Mouse (Mus musculus): Measurements from ENCODE around the gene Fars2. TPM values are rescaled to one million over a fixed set of nuclear protein-coding genes. Genes with fewer than 3 reads are reported as not detected.

The Fars2 gene
- polyA plus RNA-seq, 1 experiment from 2014 or later: 31.0 TPM

- Histone ChIP-seq H3K27ac (no peak overlapping the region), H3K4me3 (no peak overlapping the region), H3K27me3 (ENCODE audit: insufficient read depth, poor library complexity, severe bottlenecking) (no peaks in the 10 kb centered on the region), H3K4me1 (replicated peaks) (peaks cover 22% of the 10 kb centered on the region), H3K9me3 (no peaks in the 10 kb centered on the region), H3K36me3 (no peaks in the 10 kb centered on the region)
- no peak for DNase-seq (ENCODE audit: low spot score)
- 87% methylated on average over 8 of the region's 8 CpGs for WGBS
These were observed 416.8 kb downstream of the Fars2 start for GRCm38 (mm10) chr13:36533966-36534540.

GRCm38 (mm10) chr13:36537580-36537979, 420.4 kb downstream of the Fars2 start:
- 65% methylated on average over 3 of the region's 3 CpGs for WGBS
- no peak for DNase-seq (ENCODE audit: low spot score)
- H3K27ac ChIP-seq: no peak overlapping the region

GRCm38 (mm10) chr13:36538385-36538784, 421.2 kb downstream of the Fars2 start:
- no peaks in the 10 kb centered on the region for H3K9me3 ChIP-seq
- WGBS: 50% methylated on average over 2 of the region's 2 CpGs
- H3K27ac ChIP-seq: peak overlapping the region; percentile 71
- no peaks in the 10 kb centered on the region for H3K27me3 ChIP-seq (ENCODE audit: insufficient read depth, poor library complexity, severe bottlenecking)
- peaks cover 41% of the 10 kb centered on the region for H3K4me1 ChIP-seq (replicated peaks)
- H3K36me3 ChIP-seq: no peaks in the 10 kb centered on the region
- H3K4me3 ChIP-seq: no peak overlapping the region
- no peak for DNase-seq (ENCODE audit: low spot score)

More at GRCm38 (mm10) chr13:36537580-36537979, 420.4 kb downstream of the Fars2 start:
- no peaks in the 10 kb centered on the region for H3K27me3 ChIP-seq (ENCODE audit: insufficient read depth, poor library complexity, severe bottlenecking)
- H3K36me3 ChIP-seq: no peaks in the 10 kb centered on the region
- no peaks in the 10 kb centered on the region for H3K9me3 ChIP-seq
- peaks cover 41% of the 10 kb centered on the region for H3K4me1 ChIP-seq (replicated peaks)
- H3K4me3 ChIP-seq: no peak overlapping the region

- peak; percentile 33 for DNase-seq (ENCODE audit: low spot score)
- Histone ChIP-seq H3K4me3 (no peak overlapping the region), H3K27me3 (ENCODE audit: insufficient read depth, poor library complexity, severe bottlenecking) (no peaks in the 10 kb centered on the region), H3K27ac (peak overlapping the region; percentile 72), H3K36me3 (no peaks in the 10 kb centered on the region), H3K9me3 (no peaks in the 10 kb centered on the region), H3K4me1 (replicated peaks) (peaks cover 41% of the 10 kb centered on the region)
- WGBS: 48% methylated on average over 10 of the region's 10 CpGs
These were observed 423.0 kb downstream of the Fars2 start for GRCm38 (mm10) chr13:36540231-36540630.

GRCm38 (mm10) chr13:36541287-36541780, 424.1 kb downstream of the Fars2 start:
- Histone ChIP-seq H3K4me1 (replicated peaks) (peaks cover 41% of the 10 kb centered on the region), H3K4me3 (no peak overlapping the region), H3K36me3 (no peaks in the 10 kb centered on the region), H3K27ac (no peak overlapping the region), H3K27me3 (ENCODE audit: insufficient read depth, poor library complexity, severe bottlenecking) (no peaks in the 10 kb centered on the region), H3K9me3 (no peaks in the 10 kb centered on the region)
- no peak for DNase-seq (ENCODE audit: low spot score)
- WGBS: 85% methylated on average over 2 of the region's 2 CpGs

GRCm38 (mm10) chr13:36550694-36551093, 433.5 kb downstream of the Fars2 start:
- DNase-seq (ENCODE audit: low spot score): no peak
- Histone ChIP-seq H3K27ac (no peak overlapping the region), H3K4me3 (no peak overlapping the region), H3K9me3 (no peaks in the 10 kb centered on the region), H3K4me1 (replicated peaks) (no peaks in the 10 kb centered on the region), H3K36me3 (no peaks in the 10 kb centered on the region), H3K27me3 (ENCODE audit: insufficient read depth, poor library complexity, severe bottlenecking) (no peaks in the 10 kb centered on the region)
- WGBS: 56% methylated on average over 6 of the region's 6 CpGs

- Histone ChIP-seq H3K4me1 (replicated peaks) (no peaks in the 10 kb centered on the region), H3K27ac (no peak overlapping the region), H3K9me3 (0 out of 2 replicates have a peak, but pooled peaks cover 5% of the 10 kb centered on the region), H3K4me3 (no peak overlapping the region), H3K27me3 (ENCODE audit: insufficient read depth, poor library complexity, severe bottlenecking) (no peaks in the 10 kb centered on the region), H3K36me3 (no peaks in the 10 kb centered on the region)
- WGBS: 80% methylated on average over 3 of the region's 3 CpGs
- no peak for DNase-seq (ENCODE audit: low spot score)
These were observed 435.5 kb downstream of the Fars2 start for GRCm38 (mm10) chr13:36552522-36553246.

- Histone ChIP-seq H3K27ac (no peak overlapping the region), H3K4me1 (replicated peaks) (no peaks in the 10 kb centered on the region), H3K9me3 (0 out of 2 replicates have a peak, but pooled peaks cover 5% of the 10 kb centered on the region), H3K36me3 (no peaks in the 10 kb centered on the region), H3K4me3 (no peak overlapping the region), H3K27me3 (ENCODE audit: insufficient read depth, poor library complexity, severe bottlenecking) (no peaks in the 10 kb centered on the region)
- WGBS: 82% methylated on average over 5 of the region's 5 CpGs
- no peak for DNase-seq (ENCODE audit: low spot score)
These were observed 436.0 kb downstream of the Fars2 start for GRCm38 (mm10) chr13:36553247-36553642.

- DNase-seq (ENCODE audit: low spot score): no peak
- Histone ChIP-seq H3K27me3 (ENCODE audit: insufficient read depth, poor library complexity, severe bottlenecking) (no peaks in the 10 kb centered on the region), H3K4me1 (replicated peaks) (no peaks in the 10 kb centered on the region), H3K4me3 (no peak overlapping the region), H3K27ac (no peak overlapping the region), H3K9me3 (0 out of 2 replicates have a peak, but pooled peaks cover 5% of the 10 kb centered on the region), H3K36me3 (no peaks in the 10 kb centered on the region)
- WGBS: 95% methylated on average over 1 of the region's 1 CpGs
These were observed 437.5 kb downstream of the Fars2 start for GRCm38 (mm10) chr13:36554743-36555142.

GRCm38 (mm10) chr13:36562447-36563441, 445.5 kb downstream of the Fars2 start:
- DNase-seq (ENCODE audit: low spot score): no peak
- peaks cover 30% of the 10 kb centered on the region for H3K4me1 ChIP-seq (replicated peaks)
- H3K4me3 ChIP-seq: no peak overlapping the region
- no peaks in the 10 kb centered on the region for H3K36me3 ChIP-seq
- H3K27ac ChIP-seq: peak overlapping the region; percentile 68
- H3K27me3 ChIP-seq (ENCODE audit: insufficient read depth, poor library complexity, severe bottlenecking): no peaks in the 10 kb centered on the region
- H3K9me3 ChIP-seq: no peaks in the 10 kb centered on the region; the same call in 1 of the 2 replicates
- WGBS: 63% methylated on average over 16 of the region's 16 CpGs

GRCm38 (mm10) chr13:36564764-36565315, 447.6 kb downstream of the Fars2 start:
- Histone ChIP-seq H3K36me3 (no peaks in the 10 kb centered on the region), H3K4me1 (replicated peaks) (peaks cover 30% of the 10 kb centered on the region), H3K27me3 (ENCODE audit: insufficient read depth, poor library complexity, severe bottlenecking) (no peaks in the 10 kb centered on the region), H3K27ac (peak overlapping the region; percentile 70), H3K9me3 (no peaks in the 10 kb centered on the region; the same call in 1 of the 2 replicates), H3K4me3 (no peak overlapping the region)
- no peak for DNase-seq (ENCODE audit: low spot score)
- WGBS: 22% methylated on average over 6 of the region's 6 CpGs

- 70% methylated on average over 4 of the region's 4 CpGs for WGBS
- H3K27ac ChIP-seq: no peak overlapping the region
- no peaks in the 10 kb centered on the region for H3K36me3 ChIP-seq
- no peak for DNase-seq (ENCODE audit: low spot score)
- H3K9me3 ChIP-seq: no peaks in the 10 kb centered on the region
- peaks cover 17% of the 10 kb centered on the region; the same call in 1 of the 2 replicates for H3K27me3 ChIP-seq (ENCODE audit: insufficient read depth, poor library complexity, severe bottlenecking)
- peaks cover 20% of the 10 kb centered on the region for H3K4me1 ChIP-seq (replicated peaks)
- no peak overlapping the region for H3K4me3 ChIP-seq
These were observed 459.6 kb downstream of the Fars2 start for GRCm38 (mm10) chr13:36576781-36577180.

All from hindbrain, embryonic 10.5 days (tissue).